Mouse (Mus musculus): Measurements from ENCODE around the gene Zbtb9. TPM values are rescaled to one million over a fixed set of nuclear protein-coding genes. Genes with fewer than 3 reads are reported as not detected.
"Not testable (repeated sequence)": the region's sequence is repeated elsewhere in the genome, so short reads cannot be mapped to it uniquely, and the experiment has no call there.

The Zbtb9 gene
- polyA plus RNA-seq (2015; fragmentation: Nextera tagmentation; extraction: Ambion mirVana): 14.6 and 14.7 TPM in 2 replicates

DNA sequence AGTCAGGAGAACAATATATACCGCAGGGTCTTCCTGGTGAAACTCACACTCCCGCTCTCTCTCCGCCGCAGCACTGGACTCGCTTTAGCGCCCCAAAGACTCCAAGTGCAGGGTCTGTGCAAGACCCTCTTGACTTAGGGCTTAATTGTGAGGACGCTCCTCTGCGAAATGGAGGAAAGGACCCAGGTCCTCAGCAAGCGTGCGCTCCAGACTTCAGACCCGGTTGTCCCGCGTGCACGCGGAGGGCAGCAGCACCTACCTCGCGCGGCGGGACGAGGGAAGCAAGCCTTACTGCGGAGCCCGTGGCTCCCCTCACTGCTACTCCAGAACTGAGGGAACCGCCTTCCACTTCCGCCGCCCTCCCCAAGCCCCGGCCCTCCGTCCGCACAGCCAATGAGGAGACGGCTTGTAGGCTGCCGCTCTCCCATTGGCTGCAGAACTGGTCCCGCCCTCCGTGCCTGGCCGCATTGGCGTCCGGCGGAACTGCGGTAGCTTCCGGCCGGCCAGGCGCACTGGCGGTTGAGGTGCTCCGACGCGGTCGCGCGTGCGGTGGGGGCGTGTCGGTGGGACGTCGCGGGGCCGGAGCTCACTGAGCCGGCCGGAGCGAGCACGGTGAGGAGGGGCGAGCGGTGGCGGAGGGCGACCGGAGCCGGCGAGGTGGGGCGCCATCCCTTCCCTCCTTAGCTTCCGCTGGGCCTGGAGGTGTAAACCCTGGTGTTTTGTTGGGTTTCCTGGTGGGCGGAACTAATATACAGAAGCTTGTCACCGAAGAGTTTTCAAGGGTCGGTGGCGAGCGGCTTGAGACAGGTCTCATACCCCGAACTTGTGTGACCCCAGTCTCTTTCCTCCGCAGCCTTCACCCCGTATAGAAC lies at the start of gene Zbtb9:
Gene Zbtb9, plus strand, starts transcription at position 465 of the 872 bp plus-strand sequence.
- Histone ChIP-seq H3K27ac (replicated peaks) (peak within 1 kb of the TSS; percentile 84), H3K36me3 (peaks cover 46% of the 10 kb centered on the region), H3K4me2 (peak within 1 kb of the TSS; percentile 94), H3K9me3 (no peaks in the 10 kb centered on the region), H3K4me3 (peak within 1 kb of the TSS; percentile 86), H3K9ac (peak within 1 kb of the TSS; percentile 80), H3K4me1 (replicated peaks) (peaks cover 55% of the 10 kb centered on the region), H3K27me3 (no peaks in the 10 kb centered on the region)
- ATAC-seq (ENCODE audit: low FRiP score, low read depth): peak; percentile 98
- WGBS: under 1% methylated on average over 75 of the region's 75 CpGs

DNA sequence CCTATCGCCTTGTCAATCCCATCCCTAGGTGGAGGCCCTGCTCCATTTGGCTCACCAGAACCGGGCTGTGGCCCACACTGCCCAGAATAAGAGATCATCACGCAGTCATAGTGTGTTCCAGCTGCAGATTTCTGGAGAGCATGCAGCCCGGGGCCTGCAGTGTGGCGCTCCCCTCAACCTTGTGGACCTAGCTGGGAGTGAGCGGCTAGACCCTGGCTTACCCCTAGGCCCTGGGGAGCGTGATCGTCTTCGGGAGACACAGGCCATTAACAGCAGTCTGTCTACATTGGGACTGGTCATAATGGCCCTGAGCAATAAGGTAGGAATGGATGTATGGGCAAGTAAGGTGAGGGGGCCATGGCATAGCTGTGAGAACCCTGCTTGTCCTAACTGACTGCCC lies 47.6 kb upstream of the Zbtb9 start:
- not testable (repeated sequence) for H3K27ac ChIP-seq (replicated peaks); H3K4me1 ChIP-seq (replicated peaks); H3K27me3 ChIP-seq; H3K9ac ChIP-seq; H3K4me2 ChIP-seq; ATAC-seq (ENCODE audit: low FRiP score, low read depth); H3K4me3 ChIP-seq; H3K36me3 ChIP-seq; H3K9me3 ChIP-seq
- 95% methylated on average over 9 of the region's 9 CpGs for WGBS

DNA sequence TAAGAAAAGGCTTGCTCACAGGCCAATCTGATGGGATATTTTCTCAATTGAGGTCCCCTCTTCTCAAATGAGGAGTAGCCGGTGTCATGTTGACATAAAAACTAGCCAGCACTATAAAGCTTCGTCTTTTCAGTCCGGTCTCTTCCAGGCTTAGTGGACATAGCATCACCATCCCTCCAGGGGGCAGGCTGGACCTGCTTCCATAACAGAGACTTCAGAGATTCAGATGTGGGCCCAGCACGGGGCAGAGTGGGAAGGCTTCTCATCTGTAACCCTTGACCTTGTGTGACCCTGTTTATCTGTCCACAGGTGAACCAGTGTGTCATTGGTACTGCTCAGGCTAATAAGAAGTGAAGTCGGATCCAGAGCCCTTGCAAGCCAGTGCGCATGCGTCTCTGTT lies 41.2 kb upstream of the Zbtb9 start:
- not testable (repeated sequence) for H3K4me3 ChIP-seq; ATAC-seq (ENCODE audit: low FRiP score, low read depth); H3K4me2 ChIP-seq; H3K9me3 ChIP-seq; H3K9ac ChIP-seq; H3K27me3 ChIP-seq; H3K27ac ChIP-seq (replicated peaks)
- Histone ChIP-seq H3K4me1 (replicated peaks) (peaks cover 22% of the 10 kb centered on the region), H3K36me3 (peaks cover 15% of the 10 kb centered on the region)
- WGBS: 66% methylated on average over 7 of the region's 7 CpGs

DNA sequence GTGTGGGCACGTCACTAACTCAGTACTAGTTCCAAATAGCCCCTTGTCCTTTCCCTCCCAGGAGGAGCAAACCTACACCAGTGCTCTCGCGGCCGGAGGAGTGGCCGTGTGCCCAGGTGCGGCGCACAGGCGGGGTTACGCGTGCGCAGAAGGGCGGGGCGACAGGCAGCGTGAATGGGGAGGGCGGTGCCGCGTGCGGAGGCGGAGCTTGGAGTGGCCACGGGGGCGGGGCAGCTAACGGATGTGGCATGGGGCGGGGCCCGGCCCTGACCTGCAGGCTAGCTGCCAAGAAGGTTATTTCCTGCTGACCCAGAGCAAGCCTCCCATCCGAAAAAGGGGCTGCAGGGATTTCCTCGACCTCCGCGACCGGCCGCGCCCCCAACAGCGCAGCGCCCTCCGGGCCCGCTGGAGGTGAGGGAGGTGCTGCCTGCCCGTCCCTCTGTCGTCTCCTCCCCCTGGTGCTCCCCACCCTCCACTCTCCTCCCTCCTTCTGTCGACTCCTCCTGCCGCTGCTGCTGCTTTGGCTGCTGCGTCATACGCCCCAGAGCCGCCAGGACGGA lies 40.0 kb upstream of the Zbtb9 start, which contains the start of gene Phf1:
Gene Phf1, plus strand, starts transcription at position 214 of the 560 bp plus-strand sequence.
- Histone ChIP-seq H3K27ac (replicated peaks) (peak within 1 kb of the TSS; percentile 90), H3K4me2 (peak within 1 kb of the TSS; percentile 76), H3K36me3 (peaks cover 18% of the 10 kb centered on the region), H3K4me3 (peak within 1 kb of the TSS; percentile 84), H3K4me1 (replicated peaks) (peaks cover 31% of the 10 kb centered on the region), H3K9ac (peak within 1 kb of the TSS; percentile 88), H3K27me3 (no peaks in the 10 kb centered on the region), H3K9me3 (no peaks in the 10 kb centered on the region)
- peak; percentile 86 for ATAC-seq (ENCODE audit: low FRiP score, low read depth)
- under 1% methylated on average over 24 of the region's 43 CpGs for WGBS

DNA sequence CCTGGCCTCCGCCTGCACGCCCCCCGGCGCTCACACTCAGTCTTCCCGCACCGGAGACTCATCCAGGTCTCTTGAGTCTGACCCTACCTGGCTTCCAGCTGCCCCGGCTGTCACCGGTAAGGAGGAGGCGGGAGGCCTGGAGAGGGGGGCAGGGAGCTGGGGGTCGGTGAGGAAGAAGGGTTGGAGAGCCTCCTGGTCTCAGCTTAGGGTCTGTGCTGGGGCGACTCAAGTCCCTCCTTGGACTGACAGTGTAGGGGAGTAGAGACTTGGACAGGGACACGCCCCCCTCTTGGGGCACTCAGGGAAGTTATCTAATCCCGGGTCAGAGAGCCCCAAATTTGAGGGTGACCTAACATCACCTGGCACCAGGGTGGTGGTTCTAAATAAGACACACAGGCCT lies 39.5 kb upstream of the Zbtb9 start:
- peak overlapping the region; percentile 88 for H3K9ac ChIP-seq
- H3K36me3 ChIP-seq: peaks cover 18% of the 10 kb centered on the region
- H3K27ac ChIP-seq (replicated peaks): peak overlapping the region; percentile 90
- H3K9me3 ChIP-seq: no peaks in the 10 kb centered on the region
- peak overlapping the region; percentile 76 for H3K4me2 ChIP-seq
- ATAC-seq (ENCODE audit: low FRiP score, low read depth): peak; percentile 62
- H3K4me3 ChIP-seq: peak overlapping the region; percentile 84
- H3K27me3 ChIP-seq: no peaks in the 10 kb centered on the region
- 8% methylated on average over 11 of the region's 13 CpGs for WGBS
- H3K4me1 ChIP-seq (replicated peaks): peaks cover 36% of the 10 kb centered on the region

DNA sequence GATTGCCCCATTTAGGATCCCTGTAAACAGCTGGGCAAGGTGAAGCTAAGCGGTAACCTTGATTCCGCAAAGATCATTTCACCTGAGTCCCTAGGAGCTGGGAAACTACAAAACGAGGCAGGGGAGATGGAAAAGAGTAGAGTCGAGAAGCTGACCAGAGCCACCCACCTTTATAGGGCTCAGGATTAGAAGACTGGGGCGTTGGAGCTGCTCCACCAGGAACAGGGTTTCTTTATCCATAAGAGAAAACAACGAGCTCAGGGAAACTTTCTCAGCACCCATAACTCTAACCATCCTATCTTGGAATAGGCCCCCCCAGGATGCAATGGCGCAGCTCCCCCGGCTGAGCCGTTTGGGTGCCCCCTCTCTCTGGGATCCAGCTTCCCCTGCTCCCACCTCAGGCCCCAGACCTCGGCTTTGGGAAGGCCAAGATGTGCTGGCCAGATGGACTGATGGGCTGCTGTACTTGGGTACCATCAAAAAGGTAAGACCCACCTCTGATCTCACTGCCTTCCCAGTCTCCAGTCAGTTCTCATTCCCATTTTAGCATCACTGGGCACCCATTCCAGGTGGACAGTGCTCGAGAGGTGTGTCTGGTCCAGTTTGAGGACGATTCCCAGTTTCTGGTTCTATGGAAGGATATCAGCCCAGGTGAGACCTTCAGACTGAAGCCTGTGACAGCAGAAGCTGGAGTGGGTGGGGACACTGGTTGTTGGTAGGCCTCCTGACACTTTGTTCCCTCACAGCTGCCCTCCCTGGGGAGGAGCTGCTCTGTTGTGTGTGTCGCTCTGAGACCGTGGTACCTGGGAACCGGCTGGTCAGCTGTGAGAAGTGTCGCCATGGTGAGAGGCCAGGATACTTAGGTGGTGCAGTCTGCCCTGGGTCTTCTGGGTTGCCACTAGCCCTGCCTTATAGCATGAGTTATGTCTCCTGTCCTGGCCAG lies 38.8 kb upstream of the Zbtb9 start:
- Histone ChIP-seq H3K4me3 (peak overlapping the region; percentile 84), H3K27ac (replicated peaks) (peak overlapping the region; percentile 90; the same call in 1 of the 2 replicates), H3K27me3 (no peaks in the 10 kb centered on the region), H3K4me1 (replicated peaks) (peaks cover 42% of the 10 kb centered on the region), H3K9ac (peak overlapping the region; percentile 88), H3K36me3 (peaks cover 15% of the 10 kb centered on the region), H3K4me2 (peak overlapping the region; percentile 76), H3K9me3 (no peaks in the 10 kb centered on the region)
- WGBS: 85% methylated on average over 16 of the region's 16 CpGs
- ATAC-seq (ENCODE audit: low FRiP score, low read depth): no peak

DNA sequence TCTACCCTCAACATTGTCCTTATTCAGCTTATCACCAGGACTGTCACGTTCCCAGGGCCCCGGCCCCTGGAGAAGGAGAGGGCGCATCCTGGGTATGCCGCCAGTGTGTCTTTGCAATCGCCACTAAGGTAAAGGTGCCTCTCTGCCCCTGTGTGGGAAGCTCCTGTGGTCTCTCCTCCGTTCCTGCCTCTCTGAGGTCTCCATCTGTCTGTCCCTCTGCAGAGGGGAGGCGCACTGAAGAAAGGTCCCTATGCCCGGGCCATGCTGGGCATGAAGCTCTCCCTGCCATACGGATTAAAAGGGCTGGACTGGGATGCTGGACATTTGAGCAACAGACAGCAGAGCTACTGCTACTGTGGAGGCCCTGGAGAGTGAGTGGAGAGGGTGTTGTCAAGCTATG lies 37.9 kb upstream of the Zbtb9 start:
- Histone ChIP-seq H3K36me3 (peaks cover 15% of the 10 kb centered on the region), H3K4me1 (replicated peaks) (peaks cover 45% of the 10 kb centered on the region), H3K27ac (replicated peaks) (no peak overlapping the region), H3K9ac (no peak overlapping the region), H3K27me3 (no peaks in the 10 kb centered on the region), H3K4me2 (no peak overlapping the region), H3K9me3 (no peaks in the 10 kb centered on the region), H3K4me3 (no peak overlapping the region)
- 89% methylated on average over 9 of the region's 9 CpGs for WGBS
- no peak for ATAC-seq (ENCODE audit: low FRiP score, low read depth)

DNA sequence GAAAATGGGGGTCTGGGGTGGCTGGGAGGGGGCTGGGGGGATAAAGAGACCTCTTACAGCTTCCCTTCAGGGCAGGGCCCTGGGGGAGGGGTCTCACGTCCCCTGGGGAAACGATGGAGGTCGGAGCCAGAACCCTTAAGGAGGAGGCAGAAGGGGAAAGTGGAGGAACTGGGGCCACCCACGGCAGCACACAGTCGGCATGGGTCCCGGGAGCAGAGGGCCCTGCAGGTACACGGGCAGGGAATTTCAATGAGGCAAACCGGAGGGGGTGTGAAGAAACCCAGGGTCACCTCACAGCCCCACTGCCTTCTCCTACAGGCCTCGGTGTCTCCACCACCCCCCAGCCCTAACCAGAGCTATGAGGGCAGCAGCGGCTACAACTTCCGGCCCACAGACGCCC lies 36.5 kb upstream of the Zbtb9 start:
- H3K36me3 ChIP-seq: peaks cover 15% of the 10 kb centered on the region
- no peak overlapping the region for H3K9ac ChIP-seq
- H3K4me1 ChIP-seq (replicated peaks): peaks cover 55% of the 10 kb centered on the region

DNA sequence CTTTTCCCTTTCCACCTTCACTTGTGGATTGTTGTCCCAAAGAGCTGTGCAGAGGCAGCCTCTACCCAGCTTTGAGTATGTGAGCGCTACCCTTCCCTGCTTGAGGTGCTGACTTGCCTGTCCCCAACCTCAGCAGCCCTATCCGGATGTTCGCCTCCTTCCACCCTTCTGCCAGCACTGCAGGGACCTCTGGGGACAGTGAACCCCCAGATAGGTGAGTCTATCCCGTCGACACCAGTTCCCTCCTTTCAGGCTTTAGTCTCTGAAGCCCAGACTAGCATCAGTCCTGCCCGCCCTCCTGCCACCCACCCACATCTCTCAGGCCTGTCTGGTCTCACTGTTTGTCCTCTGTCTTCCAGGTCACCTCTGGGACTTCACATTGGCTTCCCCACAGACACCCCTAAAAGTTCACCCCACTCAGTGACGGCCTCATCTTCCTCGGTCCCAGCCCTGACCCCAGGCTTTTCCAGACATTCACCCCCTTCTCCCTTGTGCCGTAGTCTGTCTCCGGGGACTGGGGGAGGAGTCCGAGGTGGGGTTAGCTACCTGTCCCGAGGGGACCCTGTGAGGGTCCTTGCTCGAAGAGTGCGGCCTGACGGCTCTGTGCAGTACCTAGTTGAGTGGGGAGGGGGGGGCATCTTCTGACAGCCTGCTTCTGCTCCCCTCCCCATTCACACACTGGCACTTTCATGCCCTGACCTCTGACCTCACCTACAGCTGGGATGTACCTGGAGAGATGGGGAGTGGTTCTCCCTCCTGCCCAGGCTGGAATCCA lies 35.9 kb upstream of the Zbtb9 start:
- Histone ChIP-seq H3K36me3 (peaks cover 15% of the 10 kb centered on the region), H3K27ac (replicated peaks) (no peak overlapping the region), H3K9ac (no peak overlapping the region), H3K27me3 (no peaks in the 10 kb centered on the region), H3K9me3 (no peaks in the 10 kb centered on the region), H3K4me2 (no peak overlapping the region), H3K4me1 (replicated peaks) (peaks cover 60% of the 10 kb centered on the region), H3K4me3 (no peak overlapping the region)
- WGBS: 88% methylated on average over 15 of the region's 15 CpGs
- no peak for ATAC-seq (ENCODE audit: low FRiP score, low read depth)

More for the DNA sequence above, 36.5 kb upstream of the Zbtb9 start:
- Histone ChIP-seq H3K4me3 (no peak overlapping the region), H3K9me3 (no peaks in the 10 kb centered on the region), H3K27ac (replicated peaks) (no peak overlapping the region), H3K4me2 (no peak overlapping the region), H3K27me3 (no peaks in the 10 kb centered on the region)
- no peak for ATAC-seq (ENCODE audit: low FRiP score, low read depth)
- 87% methylated on average over 12 of the region's 12 CpGs for WGBS

DNA sequence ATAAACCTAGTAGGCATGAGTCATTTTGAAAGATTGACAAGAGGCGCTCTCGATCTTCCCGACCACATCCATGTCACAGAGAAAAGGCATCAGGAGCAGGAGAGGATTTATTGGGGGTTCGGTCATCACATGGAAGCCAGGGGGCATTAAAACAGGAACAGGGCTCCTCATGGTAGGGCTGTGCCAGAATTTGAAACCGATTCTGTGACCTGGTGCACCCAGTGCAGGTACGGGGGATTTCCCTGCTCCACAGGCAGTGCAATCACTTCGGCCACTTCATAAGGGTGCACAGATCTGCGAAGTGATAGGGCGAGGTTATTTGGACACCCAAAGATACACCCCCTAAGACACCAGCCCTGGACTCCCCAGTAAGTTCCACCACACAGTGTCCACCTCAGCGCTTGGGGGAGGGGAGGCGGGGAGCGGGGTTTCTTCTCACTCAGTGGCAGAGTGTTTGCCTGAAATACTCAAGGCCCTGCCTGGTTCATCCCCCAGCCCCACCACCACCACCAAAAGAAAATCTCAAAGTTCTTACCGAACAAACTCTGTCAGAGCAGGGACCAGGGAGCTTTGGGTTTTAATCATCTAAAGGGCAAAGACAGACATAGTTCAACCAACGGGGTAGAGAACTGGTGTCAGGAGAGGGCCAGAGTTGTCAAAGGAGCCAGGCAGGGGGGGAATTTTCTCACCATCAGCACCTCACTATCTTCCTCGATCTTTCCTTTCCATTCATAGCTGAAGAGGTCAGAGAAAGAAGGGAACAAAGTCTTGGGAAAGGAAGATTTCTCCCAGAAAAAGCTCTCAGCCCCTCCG lies 34.9 kb upstream of the Zbtb9 start:
- no peak overlapping the region for H3K27ac ChIP-seq (replicated peaks)
- ATAC-seq (ENCODE audit: low FRiP score, low read depth): no peak
- H3K27me3 ChIP-seq: no peaks in the 10 kb centered on the region
- H3K4me1 ChIP-seq (replicated peaks): peaks cover 63% of the 10 kb centered on the region
- WGBS: 65% methylated on average over 16 of the region's 16 CpGs
- no peaks in the 10 kb centered on the region for H3K9me3 ChIP-seq
- H3K9ac ChIP-seq: peak overlapping the region; percentile 68
- peak overlapping the region; percentile 98 for H3K4me2 ChIP-seq
- peaks cover 15% of the 10 kb centered on the region for H3K36me3 ChIP-seq
- H3K4me3 ChIP-seq: peak overlapping the region; percentile 70
